Mouse (Mus musculus) liver, adult 2 months (tissue): Measurements from ENCODE around the gene Pnma1.

Experiments used
- CTCF ChIP-seq: fragments of 200-500 bp; IDR thresholded peaks from 2 replicates; pipeline ENCODE4 v1.5.1; 2011; ENCODE audit warnings: low read depth, low read length, control low read depth
- POLR2A ChIP-seq: fragments of 200-500 bp; IDR thresholded peaks from 2 replicates; pipeline ENCODE4 v1.6.1; 2011; ENCODE audit warnings: low read length, control low read depth; ENCODE audit not compliant: insufficient read depth; ENCODE audit errors: extremely low read depth

GRCm38 (mm10) chr12:84191770-84192169, 43.5 kb upstream of the Pnma1 start:
- TF ChIP-seq CTCF (no peak), POLR2A (no peak)
